Mouse (Mus musculus): ENCODE measurements around the gene Arid4a. TPM values are rescaled to one million over a fixed set of nuclear protein-coding genes. Genes with fewer than 3 reads are reported as not detected.
A peak's percentile ranks its signal among the peaks of the same experiment; 100 is the strongest.

Gene Arid4a
- polyA plus RNA-seq, 1 experiment from 2014 or later: 31.2 TPM

DNA sequence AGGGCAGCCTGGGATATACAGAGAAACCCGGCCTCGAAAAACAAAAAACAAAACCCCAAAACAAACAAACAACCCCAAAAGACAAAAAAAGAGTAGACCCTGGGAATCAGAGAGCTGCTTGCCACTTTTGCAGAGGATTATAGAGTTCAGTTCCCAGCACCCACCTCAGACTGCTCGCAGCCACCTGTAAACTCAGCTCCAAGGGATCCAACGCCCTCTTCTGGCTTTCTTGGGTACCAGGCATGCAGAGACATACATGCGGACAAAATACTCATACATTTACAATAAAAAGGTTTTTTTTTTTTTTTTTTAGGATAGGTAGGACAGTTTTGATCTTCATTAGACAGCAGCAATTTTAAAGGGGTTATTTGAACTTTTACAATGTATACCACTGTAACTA is 18.6 kb upstream of the Arid4a start:
- WGBS: 95% methylated on average over 5 of the region's 5 CpGs
- Histone ChIP-seq H3K4me3 (no peak overlapping the region), H3K27me3 (ENCODE audit: low read depth, poor library complexity, severe bottlenecking) (no peaks in the 10 kb centered on the region), H3K36me3 (peaks cover 76% of the 10 kb centered on the region), H3K9me3 (replicated peaks) (no peaks in the 10 kb centered on the region), H3K27ac (no peak overlapping the region), H3K4me1 (0 out of 2 replicates have a peak, but pooled peaks cover 2% of the 10 kb centered on the region)
- DNase-seq (ENCODE audit: low spot score): no peak

DNA sequence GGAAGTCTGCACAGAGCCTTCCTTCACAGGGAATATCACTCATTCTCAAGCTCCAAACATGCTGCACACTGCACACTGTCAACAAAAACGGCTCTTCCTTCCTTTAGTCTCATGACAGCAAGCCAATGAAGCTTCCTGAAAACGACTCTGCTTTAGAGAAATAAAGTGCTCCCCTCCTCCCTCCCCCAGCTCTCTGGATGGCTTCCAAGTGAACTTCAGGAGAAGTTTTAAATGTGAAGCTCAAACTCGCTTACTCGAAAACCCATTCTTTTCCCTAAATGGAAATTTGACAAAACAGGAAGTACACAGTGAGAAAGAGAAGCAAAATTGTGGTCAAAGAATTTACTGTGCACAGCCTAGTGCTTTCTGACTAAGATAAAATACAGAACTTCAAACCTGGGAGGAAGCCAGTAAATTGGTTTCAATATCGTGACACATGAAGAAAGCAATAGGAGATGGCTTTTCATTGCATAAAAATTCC is 16.3 kb upstream of the Arid4a start:
- DNase-seq (ENCODE audit: low spot score): no peak
- 66% methylated on average over 5 of the region's 5 CpGs for WGBS
- no peaks in the 10 kb centered on the region for H3K9me3 ChIP-seq (replicated peaks)
- H3K27ac ChIP-seq: no peak overlapping the region
- H3K4me3 ChIP-seq: no peak overlapping the region
- H3K36me3 ChIP-seq: peaks cover 72% of the 10 kb centered on the region
- 0 out of 2 replicates have a peak, but pooled peaks cover 2% of the 10 kb centered on the region for H3K4me1 ChIP-seq
- no peaks in the 10 kb centered on the region for H3K27me3 ChIP-seq (ENCODE audit: low read depth, poor library complexity, severe bottlenecking)

DNA sequence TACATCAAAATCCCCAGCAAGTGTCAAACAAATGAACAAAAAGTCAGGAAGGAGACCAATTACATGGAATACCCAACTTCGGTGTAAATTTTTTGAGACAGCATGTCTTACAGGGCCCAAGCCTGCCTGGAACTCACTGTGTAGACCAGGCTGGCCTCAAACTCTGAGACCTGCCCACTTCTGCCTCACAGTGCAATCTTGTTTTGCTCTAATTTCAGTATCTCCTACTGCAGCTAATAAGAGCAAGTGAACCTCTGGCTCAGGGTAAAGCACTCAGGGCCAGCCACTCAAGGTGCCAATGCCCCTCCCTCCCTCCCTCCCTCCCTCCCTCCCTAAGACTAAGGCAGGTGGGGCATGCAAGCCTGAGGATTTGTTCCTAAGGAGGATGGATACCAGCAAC is 15.4 kb upstream of the Arid4a start:
- 0 out of 2 replicates have a peak, but pooled peaks cover 2% of the 10 kb centered on the region for H3K4me1 ChIP-seq
- peaks cover 72% of the 10 kb centered on the region for H3K36me3 ChIP-seq

DNA sequence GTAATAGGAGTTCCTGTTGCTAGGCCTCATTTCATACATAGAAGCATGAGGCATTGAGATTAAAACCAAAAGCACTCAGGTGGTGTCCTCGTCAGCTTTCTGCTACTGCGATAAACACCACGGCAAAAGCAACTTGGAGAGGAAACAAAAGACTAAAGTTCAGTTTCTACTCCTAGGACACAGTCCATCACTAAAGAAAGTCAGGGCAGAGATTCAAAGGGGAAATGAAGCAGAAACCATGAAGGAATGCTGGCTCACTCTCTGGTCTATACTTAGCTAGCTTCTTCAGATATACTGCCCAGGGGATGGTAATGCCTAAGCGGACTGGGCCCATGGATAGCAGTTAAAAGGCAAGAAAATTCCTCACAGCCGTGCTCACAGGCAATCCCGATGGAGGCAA is 14.3 kb upstream of the Arid4a start:
- H3K4me1 ChIP-seq: 0 out of 2 replicates have a peak, but pooled peaks cover 2% of the 10 kb centered on the region
- no peak overlapping the region for H3K4me3 ChIP-seq
- WGBS: 87% methylated on average over 6 of the region's 6 CpGs
- no peak for DNase-seq (ENCODE audit: low spot score)
- no peak overlapping the region for H3K27ac ChIP-seq
- H3K36me3 ChIP-seq: peaks cover 72% of the 10 kb centered on the region
- no peaks in the 10 kb centered on the region for H3K27me3 ChIP-seq (ENCODE audit: low read depth, poor library complexity, severe bottlenecking)
- H3K9me3 ChIP-seq (replicated peaks): no peaks in the 10 kb centered on the region

More for the DNA sequence above, 15.4 kb upstream of the Arid4a start:
- Histone ChIP-seq H3K27me3 (ENCODE audit: low read depth, poor library complexity, severe bottlenecking) (no peaks in the 10 kb centered on the region), H3K27ac (no peak overlapping the region), H3K4me3 (no peak overlapping the region), H3K9me3 (replicated peaks) (no peaks in the 10 kb centered on the region)
- no peak for DNase-seq (ENCODE audit: low spot score)
- WGBS: 82% methylated on average over 1 of the region's 1 CpGs

DNA sequence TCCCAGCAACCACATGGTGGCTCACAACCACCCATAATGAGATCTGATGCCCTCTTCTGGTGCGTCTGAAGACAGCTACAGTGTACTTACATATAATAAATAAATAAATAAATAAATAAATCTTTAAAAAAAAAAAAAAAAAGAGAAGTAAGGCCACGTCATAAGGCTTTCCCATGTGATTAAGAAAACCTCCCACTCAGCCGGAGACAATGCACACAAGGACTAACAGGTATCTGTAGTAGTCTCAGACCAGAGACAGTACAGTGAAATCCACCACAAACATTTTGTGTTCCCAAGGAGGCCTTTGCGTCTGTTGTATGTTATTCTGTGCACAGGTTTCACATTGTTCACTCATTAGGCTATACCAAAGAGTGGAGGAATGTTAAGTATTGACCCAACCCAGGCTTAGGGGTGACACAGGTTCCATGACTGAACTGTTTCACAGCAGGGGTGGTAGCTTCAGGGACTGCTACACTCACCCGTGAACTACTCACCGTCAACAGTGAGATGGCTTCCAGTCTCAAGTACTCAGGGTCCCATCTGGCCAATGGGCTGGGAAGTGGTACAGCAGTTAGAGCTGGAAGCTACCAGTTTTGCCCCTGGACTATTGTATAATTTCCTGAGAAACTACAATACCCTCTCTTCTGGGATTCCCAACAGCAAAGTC is 11.9 kb upstream of the Arid4a start:
- H3K36me3 ChIP-seq: peaks cover 73% of the 10 kb centered on the region
- H3K9me3 ChIP-seq (replicated peaks): no peaks in the 10 kb centered on the region
- H3K4me3 ChIP-seq: no peak overlapping the region
- no peak for DNase-seq (ENCODE audit: low spot score)
- 0 out of 2 replicates have a peak, but pooled peaks cover 2% of the 10 kb centered on the region for H3K4me1 ChIP-seq
- H3K27me3 ChIP-seq (ENCODE audit: low read depth, poor library complexity, severe bottlenecking): no peaks in the 10 kb centered on the region
- H3K27ac ChIP-seq: no peak overlapping the region
- WGBS: 92% methylated on average over 5 of the region's 6 CpGs

DNA sequence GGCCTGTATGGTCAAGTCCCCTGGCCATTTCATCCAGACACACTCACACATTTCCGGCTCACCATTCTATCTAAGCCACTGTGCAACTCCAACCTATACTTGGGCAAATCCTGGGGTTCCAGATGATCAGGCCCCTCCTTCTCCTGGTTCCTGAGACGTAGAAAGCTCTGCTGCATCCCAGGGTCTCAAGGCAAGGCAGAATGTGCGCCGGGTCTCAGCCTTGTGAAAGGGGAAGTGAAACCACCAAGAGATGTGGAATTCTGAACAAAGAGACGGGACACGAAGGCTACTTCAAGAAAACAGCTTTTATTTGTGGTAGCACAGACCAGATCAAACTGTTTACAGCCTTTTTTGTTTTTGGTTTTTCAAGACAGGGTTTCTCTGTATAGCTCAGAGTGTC is 9.6 kb upstream of the Arid4a start:
- Histone ChIP-seq H3K4me1 (no peaks in the 10 kb centered on the region), H3K27me3 (ENCODE audit: low read depth, poor library complexity, severe bottlenecking) (no peaks in the 10 kb centered on the region)

DNA sequence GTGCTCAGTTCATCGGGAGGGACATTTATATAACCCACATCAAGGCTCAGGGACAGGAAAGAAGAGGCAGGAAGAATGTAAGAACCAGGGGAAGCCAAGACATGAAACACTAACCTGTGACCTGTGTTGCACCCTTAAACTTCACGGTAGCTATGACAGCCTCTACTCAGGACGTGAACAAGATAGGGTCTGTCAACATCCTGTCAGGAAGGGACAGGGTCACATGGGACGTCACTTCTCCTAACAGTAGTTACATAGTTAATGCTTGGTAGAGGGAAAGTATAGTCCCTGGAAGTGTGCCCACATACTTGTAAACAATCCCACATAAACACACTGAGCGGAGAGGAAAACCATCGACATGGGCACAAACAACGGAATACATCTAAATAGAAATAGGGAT is 8.9 kb upstream of the Arid4a start:
- Histone ChIP-seq H3K4me1 (no peaks in the 10 kb centered on the region), H3K9me3 (replicated peaks) (no peaks in the 10 kb centered on the region), H3K36me3 (peaks cover 88% of the 10 kb centered on the region), H3K27ac (no peak overlapping the region), H3K27me3 (ENCODE audit: low read depth, poor library complexity, severe bottlenecking) (no peaks in the 10 kb centered on the region), H3K4me3 (no peak overlapping the region)
- 93% methylated on average over 7 of the region's 7 CpGs for WGBS
- no peak for DNase-seq (ENCODE audit: low spot score)

More for the DNA sequence above, 9.6 kb upstream of the Arid4a start:
- Histone ChIP-seq H3K9me3 (replicated peaks) (no peaks in the 10 kb centered on the region), H3K27ac (no peak overlapping the region), H3K4me3 (no peak overlapping the region), H3K36me3 (peaks cover 82% of the 10 kb centered on the region)
- no peak for DNase-seq (ENCODE audit: low spot score)
- 90% methylated on average over 6 of the region's 6 CpGs for WGBS

DNA sequence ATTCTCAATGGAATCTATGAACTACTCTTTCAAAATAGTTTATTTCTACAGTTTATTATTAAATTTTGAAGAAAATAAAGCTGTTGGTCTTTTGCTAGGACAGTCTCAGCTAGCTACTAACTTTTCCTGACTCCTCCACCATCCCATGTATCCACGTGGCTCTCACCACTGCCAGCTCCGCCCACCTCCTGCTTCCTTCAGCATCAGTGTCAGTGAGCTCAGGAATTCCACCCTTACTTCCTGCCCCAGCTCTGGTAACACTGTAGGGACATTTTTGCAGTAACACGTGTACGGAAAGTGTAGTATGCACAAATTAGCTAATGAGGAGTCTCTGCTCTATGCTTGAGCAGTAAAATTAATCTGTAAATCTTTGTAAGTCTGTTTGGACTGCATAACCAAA is 6.0 kb upstream of the Arid4a start:
- 67% methylated on average over 4 of the region's 4 CpGs for WGBS
- H3K9me3 ChIP-seq (replicated peaks): no peaks in the 10 kb centered on the region
- H3K27ac ChIP-seq: no peak overlapping the region
- peaks cover 8% of the 10 kb centered on the region for H3K4me1 ChIP-seq
- DNase-seq (ENCODE audit: low spot score): no peak
- H3K27me3 ChIP-seq (ENCODE audit: low read depth, poor library complexity, severe bottlenecking): no peaks in the 10 kb centered on the region
- H3K36me3 ChIP-seq: peaks cover 79% of the 10 kb centered on the region
- H3K4me3 ChIP-seq: no peak overlapping the region

DNA sequence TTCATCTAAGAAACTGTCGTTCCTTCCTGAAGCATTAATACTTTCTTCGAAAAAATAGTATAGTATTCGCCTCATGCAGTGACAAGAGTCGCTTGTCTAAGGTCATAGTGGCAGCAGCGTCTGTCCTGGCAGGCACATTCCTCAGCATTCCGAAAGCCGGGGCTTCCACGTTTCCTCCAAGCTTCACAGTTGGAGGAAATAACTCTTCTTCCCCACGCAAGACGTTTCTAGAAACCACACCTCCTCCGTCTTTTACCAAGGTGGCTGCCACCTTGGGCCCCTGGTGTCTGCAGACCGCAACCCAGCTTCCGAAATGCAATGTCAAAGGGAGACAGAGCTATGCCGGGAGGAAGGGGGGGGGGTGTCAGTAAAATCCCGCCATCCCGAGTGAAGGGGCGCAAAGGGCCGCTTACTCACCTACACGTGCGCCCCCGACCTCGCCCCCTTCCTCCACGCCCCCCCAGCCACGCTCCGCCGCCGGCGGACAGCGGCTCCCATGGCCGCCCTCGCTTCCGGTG is 886 bp upstream of the Arid4a start:
- Histone ChIP-seq H3K9me3 (replicated peaks) (no peaks in the 10 kb centered on the region), H3K27ac (peak overlapping the region; percentile 98), H3K27me3 (ENCODE audit: low read depth, poor library complexity, severe bottlenecking) (no peaks in the 10 kb centered on the region), H3K4me1 (peaks cover 16% of the 10 kb centered on the region), H3K4me3 (peak overlapping the region; percentile 94), H3K36me3 (peaks cover 38% of the 10 kb centered on the region)
- DNase-seq (ENCODE audit: low spot score): no peak
- 1% methylated on average over 25 of the region's 32 CpGs for WGBS

DNA sequence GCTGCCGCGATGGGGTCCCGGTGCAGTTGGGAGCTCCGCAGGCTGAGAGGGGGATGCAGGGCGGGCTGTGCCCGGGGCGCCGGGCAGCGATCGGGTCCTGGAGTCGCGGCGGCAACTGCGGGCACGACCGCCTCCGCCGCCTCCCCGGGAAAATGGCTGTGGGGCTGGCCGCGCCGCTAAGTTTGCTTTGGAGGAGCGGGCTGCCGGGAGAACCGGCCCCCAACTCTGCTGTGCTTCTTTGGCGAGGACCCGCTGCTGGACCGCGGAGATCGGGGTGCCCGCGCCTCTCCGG is 367 bp downstream of the Arid4a start:
- under 1% methylated on average over 33 of the region's 33 CpGs for WGBS
- peaks cover 42% of the 10 kb centered on the region for H3K36me3 ChIP-seq

DNA sequence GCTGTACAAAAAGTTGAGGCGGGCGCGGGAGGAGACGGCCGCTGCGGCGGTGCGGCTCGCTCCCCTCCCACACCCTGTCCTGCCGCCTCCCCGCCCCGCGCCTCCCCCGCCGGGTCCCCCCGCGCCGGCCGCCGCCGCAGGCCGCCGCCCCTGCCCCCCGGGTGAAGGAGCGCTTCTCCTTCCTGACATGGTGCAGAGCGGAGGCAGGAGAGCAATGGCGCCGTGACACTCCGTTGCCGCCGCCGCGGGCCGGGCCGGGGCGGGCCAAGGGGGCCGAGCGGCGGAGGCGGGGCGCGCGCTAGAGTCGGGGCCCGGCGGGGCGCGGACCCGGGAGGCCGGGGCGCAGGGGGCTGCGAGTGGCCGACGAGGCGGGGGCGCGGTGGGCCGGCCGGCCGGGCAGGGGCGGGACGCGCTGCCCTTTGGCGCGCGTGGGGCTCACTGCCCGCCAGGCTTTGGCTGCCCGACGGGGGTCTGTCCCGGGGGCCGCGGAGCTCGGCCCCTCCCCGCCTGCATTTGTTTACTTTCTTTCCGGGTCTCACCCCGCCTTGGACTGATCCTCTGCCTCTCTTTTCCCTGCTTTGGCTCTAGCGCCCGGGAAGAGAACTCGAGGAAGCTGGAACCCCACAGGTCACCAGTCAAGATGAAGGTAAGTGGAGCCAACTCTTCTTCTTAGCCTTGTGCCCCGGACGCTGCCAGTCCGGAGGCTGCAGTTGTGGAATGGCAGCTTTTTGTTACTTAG is 882 bp downstream of the Arid4a start:
- no peaks in the 10 kb centered on the region for H3K9me3 ChIP-seq (replicated peaks)
- H3K4me1 ChIP-seq: peaks cover 16% of the 10 kb centered on the region
- H3K27ac ChIP-seq: peak overlapping the region; percentile 93
- H3K36me3 ChIP-seq: peaks cover 44% of the 10 kb centered on the region
- WGBS: 1% methylated on average over 80 of the region's 82 CpGs
- DNase-seq (ENCODE audit: low spot score): peak; percentile 64
- H3K27me3 ChIP-seq (ENCODE audit: low read depth, poor library complexity, severe bottlenecking): no peaks in the 10 kb centered on the region
- peak overlapping the region; percentile 94 for H3K4me3 ChIP-seq

More for the DNA sequence above, 367 bp downstream of the Arid4a start:
- peak overlapping the region; percentile 94 for H3K4me3 ChIP-seq
- no peaks in the 10 kb centered on the region for H3K9me3 ChIP-seq (replicated peaks)
- H3K27me3 ChIP-seq (ENCODE audit: low read depth, poor library complexity, severe bottlenecking): no peaks in the 10 kb centered on the region
- peaks cover 16% of the 10 kb centered on the region for H3K4me1 ChIP-seq
- H3K27ac ChIP-seq: peak overlapping the region; percentile 93
- no peak for DNase-seq (ENCODE audit: low spot score)

DNA sequence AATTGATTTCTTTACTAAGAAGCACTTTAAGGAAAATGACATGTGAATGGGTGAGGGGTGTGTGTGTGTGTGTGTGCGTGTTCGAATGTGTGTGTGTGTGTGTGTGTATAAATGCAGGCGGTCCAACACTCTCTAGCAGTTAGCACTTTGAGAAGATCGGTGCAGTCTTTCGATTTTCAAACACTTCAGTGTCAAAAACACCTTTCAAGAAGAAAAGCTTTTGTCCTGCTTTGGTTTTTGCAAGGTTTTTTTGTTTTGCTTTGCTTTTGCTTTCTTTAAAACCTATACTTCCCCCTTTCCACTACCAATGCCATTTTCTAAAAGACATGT is 1.4 kb downstream of the Arid4a start:
- Histone ChIP-seq H3K36me3 (peaks cover 44% of the 10 kb centered on the region), H3K27me3 (ENCODE audit: low read depth, poor library complexity, severe bottlenecking) (no peaks in the 10 kb centered on the region), H3K27ac (peak overlapping the region; percentile 93), H3K4me3 (peak overlapping the region; percentile 94), H3K4me1 (peaks cover 16% of the 10 kb centered on the region), H3K9me3 (replicated peaks) (no peaks in the 10 kb centered on the region)
- no peak for DNase-seq (ENCODE audit: low spot score)
- WGBS: 32% methylated on average over 5 of the region's 5 CpGs

DNA sequence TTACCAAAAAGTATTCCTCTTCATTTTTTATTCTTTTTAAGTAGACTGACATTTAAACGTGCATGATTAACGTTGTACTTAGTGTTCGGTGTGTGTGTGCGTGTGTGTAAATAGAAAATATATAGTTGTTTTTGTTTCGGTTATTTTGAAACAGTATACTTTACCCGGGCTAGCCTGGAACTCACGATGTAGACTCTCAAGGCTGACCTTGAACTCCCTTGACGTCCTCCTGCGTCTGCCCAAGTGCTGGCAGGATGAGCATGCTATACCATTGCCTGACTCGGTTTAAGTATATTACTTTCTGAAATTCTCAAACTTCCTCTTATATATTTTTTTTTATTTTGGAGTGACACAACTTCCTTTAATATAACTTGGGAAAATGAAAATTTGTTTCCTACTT is 2.0 kb downstream of the Arid4a start:
- peaks cover 16% of the 10 kb centered on the region for H3K4me1 ChIP-seq
- no peak overlapping the region for H3K27ac ChIP-seq
- peak overlapping the region; percentile 94; the same call in 1 of the 2 replicates for H3K4me3 ChIP-seq
- DNase-seq (ENCODE audit: low spot score): peak; percentile 7
- no peaks in the 10 kb centered on the region for H3K27me3 ChIP-seq (ENCODE audit: low read depth, poor library complexity, severe bottlenecking)
- H3K36me3 ChIP-seq: peaks cover 44% of the 10 kb centered on the region
- 92% methylated on average over 10 of the region's 10 CpGs for WGBS
- no peaks in the 10 kb centered on the region for H3K9me3 ChIP-seq (replicated peaks)

All from limb, embryonic 10.5 days (tissue).